Mouse (Mus musculus) right cerebral cortex, postnatal 10 days (tissue): ENCODE measurements at regions not wholly inside any gene's neighbourhood (a gene's known extent, or its start where the extent isn't known, plus 50 kb on each side); places are given as distances from the start of the nearest gene placed in this dataset.

Source experiments
- DNase-seq, 2 experiments: peaks; one replicate each; pipeline ENCODE4 v3.0.0; 2021; ENCODE audit warnings: low spot score in 2 of 2

- DNase-seq = no peak
Observed at GRCm38 (mm10) chr16:97234321-97234720, 63.8 kb upstream of the Dscam start.

DNA sequence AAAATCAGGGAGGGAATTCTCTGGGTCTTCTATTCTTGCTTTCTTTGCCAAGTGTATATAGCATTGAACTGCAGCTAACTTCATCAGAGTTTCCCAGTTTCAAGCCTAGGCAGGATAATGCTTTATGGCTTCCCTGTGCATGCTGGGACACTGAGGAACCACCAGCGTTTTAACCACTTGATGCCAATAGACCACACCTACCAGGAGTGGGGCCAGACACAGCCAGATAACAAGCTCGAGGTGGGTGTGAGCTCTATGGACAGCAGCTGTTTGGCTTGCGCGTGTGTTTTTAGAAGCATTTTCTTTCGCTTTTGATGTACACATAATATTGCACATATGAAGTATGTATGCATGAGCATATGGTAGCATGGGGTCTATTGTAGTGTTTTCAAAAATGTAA lies 69.1 kb upstream of the Dscam start:
- no peak for DNase-seq

DNA sequence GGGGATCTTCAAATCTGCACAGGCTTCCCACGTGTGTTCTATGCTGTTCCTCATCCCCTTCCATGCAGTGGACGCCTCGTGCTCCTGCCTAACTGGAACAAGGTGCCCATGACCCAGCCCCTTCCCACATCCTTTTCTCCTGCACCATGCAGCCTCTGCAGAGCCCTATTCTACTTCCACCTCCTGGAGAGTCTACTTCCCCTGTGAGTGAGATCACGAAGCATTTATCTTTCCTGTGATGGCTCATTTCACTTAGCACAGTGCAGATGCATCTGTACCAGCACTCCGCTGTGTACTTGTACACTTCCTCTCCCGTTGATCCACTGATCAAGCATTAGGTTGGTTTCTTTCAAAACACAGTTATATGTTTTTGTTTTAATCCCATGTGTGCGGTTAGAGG lies 69.5 kb upstream of the Dscam start:
- DNase-seq = no peak

GRCm38 (mm10) chr16:97240859-97241360 lies 70.4 kb upstream of the Dscam start:
- no peak for DNase-seq

DNA sequence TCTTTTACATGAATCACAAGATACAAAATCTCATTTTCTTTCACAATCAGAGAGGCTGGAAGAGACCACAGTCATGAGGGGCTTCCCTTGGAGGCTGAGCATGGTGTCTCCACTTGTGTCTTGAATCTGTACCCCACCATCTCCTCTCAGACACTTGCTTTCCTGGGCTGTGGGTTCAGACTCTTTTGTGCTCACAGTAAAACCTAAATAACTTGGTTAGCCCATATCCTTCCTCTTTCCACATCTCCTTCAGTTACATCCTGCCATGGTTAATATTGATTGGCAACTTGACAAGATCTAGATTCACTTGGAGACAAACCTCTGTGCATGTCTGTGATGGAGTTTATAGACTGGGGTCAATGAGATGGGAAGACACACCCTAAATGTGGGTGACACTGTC lies 71.1 kb upstream of the Dscam start:
- DNase-seq = no peak

DNA sequence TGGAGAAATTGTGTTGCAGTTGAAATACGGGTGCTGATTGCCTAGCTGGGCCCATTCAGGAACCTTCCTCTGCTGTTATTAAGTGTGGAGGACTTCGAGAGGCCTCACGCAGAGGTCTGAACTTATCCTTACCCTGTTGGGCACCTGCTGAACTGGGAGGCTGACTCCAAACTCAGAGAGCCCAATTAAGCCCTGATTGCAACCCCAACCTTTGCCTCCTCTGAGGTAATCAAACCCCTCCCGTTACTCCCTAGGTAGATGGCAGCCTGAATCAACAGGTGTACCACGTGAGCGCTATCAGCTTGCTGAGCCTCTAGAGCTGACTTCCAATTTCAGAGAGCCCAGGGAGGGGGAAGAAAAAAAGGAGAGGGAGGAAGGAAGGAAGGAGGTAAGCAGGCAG lies 79.9 kb upstream of the Dscam start:
- no peak for DNase-seq

DNA sequence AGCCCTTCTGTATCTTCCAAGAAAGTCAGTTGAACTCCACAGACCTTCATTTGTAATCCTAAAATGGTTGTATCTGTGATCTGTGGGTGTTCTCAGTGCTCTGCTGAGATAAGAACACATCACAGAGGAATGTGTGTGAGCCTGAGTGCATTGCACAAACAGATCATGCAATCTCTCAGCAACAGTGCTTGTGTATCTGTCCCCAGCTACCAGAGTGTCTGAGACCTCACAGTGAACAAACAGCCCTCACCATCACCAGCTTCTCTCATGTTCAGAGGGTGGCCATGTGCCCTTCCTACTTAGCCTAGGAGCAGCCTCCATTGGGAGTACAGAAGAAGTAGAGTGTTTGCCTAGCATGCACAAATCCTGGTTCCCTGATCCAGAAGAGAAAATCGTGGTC lies 82.0 kb upstream of the Dscam start:
- no peak for DNase-seq

- DNase-seq = peak; percentile 35 to 58
Observed at GRCm38 (mm10) chr16:97252997-97253635, 82.6 kb upstream of the Dscam start.

DNA sequence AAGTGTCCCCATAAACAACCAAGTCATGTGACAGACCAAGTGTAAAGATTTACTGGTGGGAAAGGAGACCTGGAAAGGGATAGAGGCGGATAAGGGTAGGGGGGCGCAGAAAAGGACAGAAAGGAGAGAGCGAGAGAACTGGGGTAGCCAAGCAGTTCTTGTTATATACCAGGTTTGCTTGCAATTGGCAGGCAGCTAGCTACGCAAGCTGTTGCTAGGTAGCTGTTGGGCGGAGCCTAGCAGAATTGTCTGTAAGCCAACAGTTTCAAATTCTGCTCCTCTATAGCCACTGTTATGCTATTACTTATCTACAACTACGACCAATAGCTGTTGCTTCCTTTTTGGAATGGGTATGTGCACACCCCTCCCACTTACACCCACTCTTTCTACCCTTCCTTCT lies 88.3 kb upstream of the Dscam start:
- DNase-seq = no peak

- no peak for DNase-seq
Observed at GRCm38 (mm10) chr16:97263451-97263850, 92.9 kb upstream of the Dscam start.

- DNase-seq = no peak
Observed at GRCm38 (mm10) chr16:97270417-97271133, 86.0 kb upstream of the Bace2 start.

GRCm38 (mm10) chr16:97271264-97271663 lies 85.3 kb upstream of the Bace2 start:
- no peak for DNase-seq

DNA sequence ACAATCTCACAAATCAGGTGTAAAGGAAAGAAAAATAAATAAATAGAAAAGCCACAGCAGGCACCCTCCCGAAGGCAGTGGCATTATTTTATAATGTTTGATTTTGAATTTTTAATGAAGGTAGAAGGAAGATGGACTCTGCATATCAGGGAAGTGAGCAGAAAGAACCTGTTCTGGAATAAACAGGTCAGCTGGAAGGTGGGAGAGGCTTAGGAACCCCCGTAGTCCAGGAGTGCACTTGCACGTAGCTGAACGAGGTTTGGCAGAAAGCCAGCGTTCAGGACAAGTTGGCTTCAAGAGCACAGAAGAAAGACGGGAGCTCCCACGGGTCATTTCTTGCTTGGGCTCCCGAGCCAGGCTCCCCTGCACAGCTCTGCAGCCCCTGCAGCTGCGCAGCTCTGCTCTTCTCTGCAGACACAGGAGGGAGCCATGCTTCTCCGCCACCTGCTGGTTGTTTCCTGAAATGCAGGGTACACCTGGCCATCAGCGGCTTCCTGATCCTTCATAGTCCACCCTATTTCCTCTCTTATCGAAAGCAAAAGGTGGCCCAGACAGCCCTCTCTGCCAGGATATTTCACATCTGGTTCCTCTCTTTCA lies 84.4 kb upstream of the Bace2 start:
- peak; percentile 79 to 86 for DNase-seq

DNA sequence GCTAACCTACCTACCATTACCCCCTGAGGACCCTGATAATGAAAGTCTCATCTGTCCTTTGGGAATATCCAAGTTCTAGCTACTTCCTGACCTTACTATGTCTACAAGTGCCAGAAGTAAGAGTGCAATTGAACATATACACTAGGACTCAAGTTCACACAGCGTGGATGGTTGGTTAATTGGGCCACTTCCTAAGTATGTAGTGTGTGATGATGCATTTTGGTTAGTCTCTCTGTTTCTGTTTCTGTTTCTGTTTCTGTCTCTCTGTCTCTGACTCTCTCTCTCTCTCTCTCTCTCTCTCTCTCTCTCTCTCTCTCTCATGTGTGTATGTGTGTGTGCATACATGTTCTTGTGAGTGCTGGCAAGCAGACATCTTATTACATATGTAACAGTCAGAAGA lies 77.6 kb upstream of the Bace2 start:
- no peak for DNase-seq

DNA sequence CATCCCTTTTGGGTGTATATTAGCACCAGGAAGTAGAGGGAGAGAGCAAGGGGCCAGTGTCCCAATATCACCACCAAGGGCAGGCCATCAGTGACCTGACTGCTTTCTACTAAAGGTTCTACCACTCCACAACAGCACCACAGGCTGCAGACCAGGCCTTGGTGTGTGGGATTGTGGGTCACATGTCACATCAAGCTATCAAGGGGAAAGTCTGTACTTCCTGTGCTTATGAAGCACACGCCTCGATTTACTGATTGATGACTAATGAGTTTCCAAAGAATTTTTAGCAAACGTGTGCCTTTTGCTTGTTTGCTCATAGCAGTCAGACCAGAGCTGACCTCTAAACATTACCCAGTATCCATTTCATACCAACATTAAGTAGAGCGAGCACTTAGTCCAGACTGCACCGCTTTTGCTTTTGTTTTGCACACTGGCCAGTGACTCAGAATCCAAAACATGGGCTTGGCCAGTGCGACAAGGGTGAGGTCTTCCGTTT lies 74.9 kb upstream of the Bace2 start:
- DNase-seq = no peak

DNA sequence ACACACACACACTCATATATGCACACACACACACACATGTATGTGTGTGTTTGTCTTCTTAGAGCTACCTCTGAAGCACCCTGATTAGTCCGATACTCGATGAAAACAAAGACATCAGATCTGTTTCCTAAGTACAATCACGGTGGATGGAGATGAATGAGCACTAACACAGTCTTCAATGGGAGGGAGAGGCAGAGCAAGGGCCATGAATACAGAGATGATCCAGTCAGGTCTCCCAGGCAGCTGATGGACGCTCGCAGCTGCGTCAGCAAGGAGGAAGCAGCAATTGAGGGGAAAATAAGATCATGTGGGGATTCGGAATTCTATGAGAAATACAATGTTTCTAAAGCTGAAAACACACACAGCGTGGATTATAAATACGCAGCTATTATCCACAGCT lies 73.6 kb upstream of the Bace2 start:
- DNase-seq = no peak

DNA sequence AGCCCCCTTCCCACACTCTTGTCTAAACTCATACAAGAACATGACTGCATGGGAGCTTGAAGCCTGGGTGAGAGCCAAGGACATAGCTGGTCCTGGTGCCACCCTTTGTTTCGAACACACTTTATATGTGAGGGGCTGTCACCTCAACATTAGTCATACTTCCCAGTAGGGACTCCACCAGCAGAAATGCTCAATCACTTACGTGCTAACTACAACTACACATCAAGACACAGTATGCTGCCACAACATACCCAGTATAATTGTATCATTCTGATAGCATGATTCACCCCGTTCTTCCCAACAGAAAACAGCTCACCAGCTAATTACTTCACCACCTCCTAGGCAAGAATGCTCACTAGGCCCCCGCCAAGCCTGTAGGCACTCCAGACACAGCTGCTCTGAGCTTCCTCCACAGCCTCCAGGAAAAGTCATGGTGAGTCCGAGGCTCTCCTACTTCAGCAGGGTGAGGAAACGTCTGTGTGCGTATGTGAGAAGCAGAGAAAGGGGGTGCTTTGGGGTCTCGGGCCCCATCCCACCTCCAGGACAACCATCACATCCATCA lies 70.6 kb upstream of the Bace2 start:
- no peak for DNase-seq

- DNase-seq = peak; percentile 79 to 87
Observed at GRCm38 (mm10) chr16:97286717-97287116, 69.8 kb upstream of the Bace2 start.

DNA sequence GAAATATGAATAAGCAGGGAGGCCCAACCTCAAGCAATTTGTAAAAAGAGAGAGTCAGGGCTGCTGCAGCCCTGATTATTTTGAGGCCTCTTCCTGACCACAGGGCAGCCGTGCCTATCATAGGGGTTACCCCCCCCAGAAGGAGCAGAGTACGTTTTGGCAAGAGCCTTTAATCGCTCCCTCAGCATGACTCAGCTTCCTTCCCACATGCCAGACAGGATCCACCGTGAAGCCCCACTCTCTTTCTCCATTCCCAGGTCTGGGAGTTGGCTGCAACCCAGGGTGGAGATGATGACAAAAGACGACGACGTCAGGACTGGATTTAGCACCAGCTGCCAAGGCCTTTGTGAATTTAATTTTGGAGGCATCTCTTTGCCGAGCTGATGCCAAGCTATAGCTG lies 67.9 kb upstream of the Bace2 start:
- peak; percentile 71 to 72 for DNase-seq

DNA sequence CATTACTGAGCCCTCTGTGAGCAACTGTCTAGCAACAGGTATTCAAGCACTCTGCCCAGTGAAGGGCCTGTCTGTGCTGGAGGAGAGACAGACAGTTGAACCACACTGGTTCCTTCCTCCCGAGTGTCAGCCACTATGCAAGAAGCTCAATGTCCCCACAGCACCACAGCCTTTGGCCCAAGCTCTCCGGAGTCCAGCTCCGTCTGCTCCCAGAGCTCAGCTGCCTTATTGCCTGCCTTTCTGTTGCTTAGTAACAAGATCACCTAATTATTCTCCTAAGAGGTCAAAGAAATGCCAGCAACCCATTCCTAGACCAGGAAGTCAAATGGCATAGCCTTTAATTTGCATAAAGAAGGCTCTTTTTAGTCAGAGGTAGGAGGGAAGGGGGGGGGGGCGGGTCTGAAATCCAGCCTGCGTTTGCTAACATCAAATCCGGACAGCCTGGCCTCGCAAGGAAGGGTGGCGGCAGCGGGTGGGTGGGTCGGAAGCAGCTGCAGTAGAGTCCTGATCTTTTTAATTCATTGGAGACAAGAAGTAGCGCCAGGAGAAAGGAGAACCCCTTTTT lies 64.0 kb upstream of the Bace2 start:
- DNase-seq = peak in 1 of 2 experiments; percentile 26

DNA sequence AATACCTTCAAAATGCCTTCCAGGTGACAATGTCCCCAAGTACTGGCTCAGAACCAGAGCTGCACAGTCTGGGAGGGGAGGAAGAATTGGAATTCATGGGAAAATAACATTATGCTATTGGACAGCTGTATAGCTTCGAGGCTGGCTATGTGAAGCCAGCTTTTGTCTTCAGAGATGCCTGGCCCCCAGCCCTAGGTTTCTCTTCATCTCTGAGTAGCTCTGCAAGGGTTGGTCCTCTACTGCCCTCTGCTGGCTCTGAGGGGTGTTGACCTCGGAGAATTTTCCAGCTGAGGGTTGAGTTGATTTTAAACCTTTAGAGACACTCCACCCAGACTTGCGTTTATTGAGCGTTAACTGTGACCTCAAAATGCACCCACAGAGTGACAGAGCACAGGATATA lies 63.3 kb upstream of the Bace2 start:
- DNase-seq = peak; percentile 85 to 91

- DNase-seq = peak; percentile 25 to 41
Observed at GRCm38 (mm10) chr16:97297140-97297539, 59.4 kb upstream of the Bace2 start.
